Mouse (Mus musculus): ENCODE measurements around the gene Dop1b.

Dop1b gene

DNA sequence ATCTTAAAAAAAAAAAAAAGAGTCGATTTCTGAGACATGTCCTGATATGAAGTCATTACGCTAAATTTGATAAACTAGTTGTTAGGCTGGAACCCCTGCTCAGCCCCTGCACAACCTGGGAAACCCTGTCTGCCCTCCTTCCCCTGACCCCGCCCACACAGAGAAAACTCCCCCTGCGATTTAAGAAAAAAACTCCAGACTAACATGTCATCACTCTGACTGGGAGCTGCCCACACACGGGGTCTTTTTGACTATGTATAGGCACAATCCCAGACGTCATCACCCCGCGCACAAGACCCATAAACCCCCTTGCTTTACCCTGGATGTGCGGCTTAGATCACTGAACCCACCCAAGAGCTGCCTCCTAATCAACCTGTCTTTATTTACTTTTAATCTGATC lies 118.4 kb downstream of the Dop1b start:
- no peak for DNase-seq (ENCODE audit: low spot score)

DNA sequence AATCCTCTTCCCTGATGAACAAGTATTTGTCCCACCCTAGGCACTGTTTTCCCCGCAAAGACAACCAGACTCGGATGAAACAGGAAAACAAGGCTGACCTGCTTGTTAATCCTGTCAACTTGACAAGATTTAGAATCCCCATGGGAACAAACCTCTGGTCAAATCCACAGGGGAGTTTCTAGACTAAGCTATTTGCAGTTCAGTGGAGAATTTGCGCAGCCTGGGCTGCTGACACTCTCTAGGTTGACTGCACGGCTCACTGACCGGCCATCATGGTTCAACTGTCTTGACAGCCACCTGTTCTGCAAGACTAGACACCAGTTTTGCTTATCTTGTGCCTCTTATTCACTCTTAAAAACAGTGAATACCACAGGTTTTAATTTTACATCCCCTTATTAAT lies 119.2 kb downstream of the Dop1b start:
- DNase-seq (ENCODE audit: low spot score), result no peak

DNA sequence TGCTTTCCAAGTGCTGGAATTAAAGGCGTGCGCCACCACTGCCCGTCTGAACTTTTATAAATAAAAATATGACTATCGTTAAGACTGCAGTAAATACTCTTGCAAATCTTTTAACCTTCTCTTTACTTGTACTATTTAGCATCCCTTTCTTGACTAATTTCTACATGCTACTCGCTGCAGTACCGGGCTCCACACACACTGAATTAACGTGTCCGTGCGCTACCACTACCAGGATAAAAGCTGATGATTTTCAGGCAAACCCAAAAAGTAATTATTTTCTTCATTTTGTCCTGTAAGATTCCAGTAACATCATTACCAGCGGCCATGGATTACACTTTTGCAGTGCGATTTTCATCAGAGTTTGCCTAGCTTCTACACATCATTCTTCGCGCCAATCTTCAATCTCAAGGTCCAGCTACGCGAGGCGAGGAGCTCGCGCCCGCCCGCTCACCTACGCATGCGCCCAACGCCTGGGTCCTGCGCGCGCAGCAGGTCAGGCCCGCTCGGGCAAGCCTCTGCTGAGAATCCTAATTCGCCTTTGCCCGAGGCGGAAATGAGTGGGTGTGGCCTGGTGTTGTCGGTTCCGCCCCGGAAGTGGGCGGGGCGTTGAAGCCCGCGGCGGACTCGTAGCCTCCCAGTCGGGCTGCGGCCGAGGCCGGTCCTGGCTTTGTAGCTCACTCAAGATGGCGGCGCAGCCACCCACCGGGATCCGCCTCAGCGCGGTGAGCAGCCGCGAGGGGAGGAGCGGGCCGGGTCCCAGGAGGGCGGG lies 120.1 kb downstream of the Dop1b start, which contains the start of gene Morc3:
Morc3 (plus strand) TSS at position 495 of the 769 bp plus-strand sequence.
- peak; percentile 99 for DNase-seq (ENCODE audit: low spot score)

DNA sequence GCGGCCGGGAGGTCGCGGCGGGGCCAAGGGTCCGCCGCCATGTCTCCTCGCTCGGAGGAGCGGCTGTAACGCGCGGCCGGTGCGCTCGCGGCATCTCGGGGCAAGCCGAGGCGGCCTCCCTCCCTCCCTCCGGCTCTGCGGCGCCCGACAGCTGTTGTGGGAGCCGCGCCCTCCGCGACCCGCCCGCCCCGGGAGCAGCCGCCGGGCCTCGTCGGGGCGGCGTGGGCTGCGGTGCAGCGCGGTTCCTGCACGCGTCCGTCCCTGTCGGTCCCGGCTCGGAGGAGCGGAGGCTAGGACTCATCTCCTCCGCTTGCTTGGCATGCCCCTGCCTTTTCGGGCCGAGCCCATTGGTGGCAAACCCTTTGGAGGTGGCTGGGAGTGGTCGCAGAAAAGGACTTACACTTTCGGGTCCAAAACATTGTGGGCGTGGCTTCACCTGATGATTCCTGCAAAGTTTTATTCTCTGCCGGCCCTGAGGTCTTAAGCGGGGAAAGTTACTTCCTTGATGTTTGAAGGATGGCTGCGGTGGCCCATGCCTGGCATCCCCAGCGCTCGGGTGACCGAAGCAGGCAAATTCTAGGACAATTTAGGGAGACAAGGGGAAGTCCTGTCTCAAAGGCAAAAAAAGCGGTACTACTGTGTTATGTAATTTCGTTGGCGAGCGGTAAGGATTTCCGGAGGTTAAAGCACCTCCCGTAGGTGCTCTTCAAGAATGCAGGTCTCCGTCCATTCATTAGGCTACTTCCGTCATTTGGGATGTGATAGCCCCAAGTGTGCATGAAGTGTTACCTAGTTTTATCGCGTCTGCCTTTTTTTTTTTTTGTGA lies 121.0 kb downstream of the Dop1b start:
- no peak for DNase-seq (ENCODE audit: low spot score)

GRCm38 (mm10) chr16:93833551-93833950 lies 121.8 kb downstream of the Dop1b start:
- no peak for DNase-seq (ENCODE audit: low spot score)

DNA sequence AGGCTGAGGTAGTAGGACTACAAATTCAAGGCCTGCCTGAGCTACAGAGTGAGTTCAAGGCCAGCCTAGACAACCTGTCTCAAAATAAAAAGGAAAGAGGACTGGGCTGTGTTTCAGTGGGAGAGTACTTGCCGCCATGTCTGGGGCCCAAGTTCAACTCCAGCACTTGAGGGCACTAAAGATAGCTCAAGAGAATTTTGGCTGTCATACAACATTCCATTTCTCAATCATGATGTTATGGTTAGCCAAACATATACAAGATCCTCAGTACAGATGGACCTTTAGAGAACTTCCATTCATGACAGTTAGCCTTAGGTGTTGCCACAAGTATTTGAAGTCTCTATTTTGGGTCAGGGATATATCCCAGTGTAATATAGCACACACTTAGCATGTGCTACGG lies 122.4 kb downstream of the Dop1b start:
- no peak for DNase-seq (ENCODE audit: low spot score)

DNA sequence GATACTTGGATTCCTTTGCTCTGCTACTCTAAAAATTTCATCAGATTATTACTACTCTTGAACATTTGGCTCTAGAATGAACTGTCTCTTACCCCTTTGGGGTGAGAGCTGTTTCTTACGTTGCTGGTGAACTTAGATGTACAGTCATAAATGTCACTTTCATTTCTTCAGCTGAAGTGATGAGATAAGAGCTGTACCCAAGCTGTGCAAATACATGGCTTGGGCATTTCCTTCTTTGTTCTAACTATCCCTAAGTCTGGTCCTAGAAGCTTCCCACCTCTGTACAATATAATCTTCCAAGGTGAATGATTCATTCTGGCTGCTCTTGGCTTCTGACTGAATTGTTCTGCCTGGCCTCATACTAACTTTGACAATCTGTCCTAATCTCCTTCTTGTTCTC lies 127.3 kb downstream of the Dop1b start:
- no peak for DNase-seq (ENCODE audit: low spot score)

- DNase-seq (ENCODE audit: low spot score), result no peak
These were observed 138.8 kb downstream of the Dop1b start for GRCm38 (mm10) chr16:93850527-93850926.

GRCm38 (mm10) chr16:93859967-93860366 lies 148.3 kb downstream of the Dop1b start:
- no peak for DNase-seq (ENCODE audit: low spot score)

All from left cerebral cortex, adult 11 months (tissue).